Mouse (Mus musculus) c-Kit-positive CD71-positive TER-119-negative erythroid progenitor cells, embryonic 14.5 days (primary cell): Measurements from ENCODE around the gene Fam213b.

Source experiments
- DNase-seq: peaks from one replicate; pipeline ENCODE4 v3.0.0-alpha.2; 2013; ENCODE audit warnings: low read depth

Gene Fam213b

DNA sequence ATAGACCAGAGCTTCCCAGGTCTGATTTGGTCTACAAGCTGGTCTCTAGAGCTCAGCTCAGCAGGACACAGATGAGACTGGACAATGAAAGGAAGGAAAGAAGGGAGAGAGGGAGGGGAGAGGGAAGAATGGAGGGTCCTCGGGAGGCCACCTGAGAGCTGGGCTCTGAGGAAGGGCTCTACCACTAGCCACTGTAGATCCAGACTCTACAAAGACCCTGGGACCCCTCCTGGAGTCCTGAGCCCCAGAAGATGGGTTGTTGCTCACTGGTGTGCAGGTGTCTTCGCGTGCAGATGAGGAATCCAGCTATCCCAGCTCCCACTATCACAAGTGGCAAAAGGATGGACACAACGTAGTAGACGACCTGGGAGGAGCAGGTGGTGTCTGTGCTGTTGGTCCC lies 24.0 kb upstream of the Fam213b start:
- DNase-seq: no peak

DNA sequence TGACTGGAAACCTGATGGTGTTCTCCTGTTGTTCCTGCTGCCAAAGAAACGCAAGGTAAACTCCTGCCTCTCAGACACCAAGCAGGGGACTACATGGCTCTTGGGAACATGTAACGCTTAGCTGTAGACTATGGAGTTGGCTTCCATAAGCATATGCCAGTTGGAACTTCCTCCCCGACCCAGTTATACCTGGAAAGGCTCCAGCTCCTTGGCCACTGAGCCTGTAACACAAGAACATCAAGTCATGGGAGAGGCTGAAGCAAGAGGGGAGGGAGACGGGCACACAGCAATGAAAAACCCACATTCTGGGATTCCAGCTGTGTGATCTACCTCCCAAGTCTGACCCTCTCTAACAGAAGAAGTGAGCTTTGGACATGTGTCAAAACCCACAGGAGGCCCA lies 23.4 kb upstream of the Fam213b start:
- DNase-seq: no peak

DNA sequence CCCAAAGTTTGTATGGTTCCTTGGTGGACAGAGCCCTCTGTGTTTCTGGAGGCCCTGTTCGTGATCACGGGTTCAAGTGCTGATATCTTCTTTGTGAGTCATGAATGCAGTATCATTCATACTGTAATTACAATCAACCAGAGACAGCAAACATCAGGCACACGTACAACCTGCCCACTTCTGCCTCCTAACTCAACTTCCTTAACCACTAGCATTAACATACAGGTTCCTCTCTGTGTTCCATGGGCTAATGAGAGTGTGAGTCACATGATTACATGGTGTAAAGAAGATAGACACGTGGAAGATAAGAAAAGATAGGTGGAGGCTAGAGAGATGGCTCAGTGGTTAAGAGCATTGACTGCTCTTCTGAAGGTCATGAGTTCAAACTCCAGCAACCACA lies 17.7 kb upstream of the Fam213b start:
- no peak for DNase-seq

DNA sequence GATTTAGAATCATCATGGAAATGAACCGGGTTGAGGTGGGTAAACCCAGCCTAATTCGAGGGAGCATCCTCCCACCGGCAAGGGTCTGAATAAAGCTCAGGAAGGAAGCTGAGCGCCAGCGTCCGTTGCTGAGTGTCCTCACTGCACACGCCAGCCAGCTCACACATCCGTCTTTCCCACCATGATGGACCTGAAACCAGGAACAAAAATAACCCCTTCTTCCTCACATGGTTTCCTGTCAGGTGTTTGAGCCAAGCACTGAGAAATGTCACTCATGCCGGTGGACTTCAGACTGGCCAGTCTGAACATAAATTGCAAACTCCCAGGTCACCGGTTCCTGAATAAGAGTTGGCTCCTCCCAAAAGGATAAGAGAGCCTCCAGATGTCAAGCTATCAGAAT lies 16.4 kb upstream of the Fam213b start:
- no peak for DNase-seq

DNA sequence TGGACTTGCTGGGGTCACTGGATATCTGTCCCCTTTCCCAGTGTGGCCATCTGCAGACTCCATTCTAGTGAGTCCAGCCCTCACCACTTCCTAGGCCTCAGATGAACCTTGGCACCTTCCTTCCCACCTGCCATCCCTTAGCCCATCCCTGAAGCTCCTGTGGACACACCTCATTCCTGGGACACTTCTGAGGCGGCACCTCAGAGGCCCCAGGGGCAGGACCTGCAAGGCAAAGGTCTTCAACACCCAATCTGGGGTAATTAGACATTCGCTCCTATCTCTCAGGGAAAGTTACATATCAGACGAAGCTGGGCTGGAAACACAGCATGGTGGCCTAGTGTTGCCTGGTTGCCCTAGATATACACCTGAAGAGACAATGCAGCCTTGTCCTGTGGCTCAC lies 15.8 kb upstream of the Fam213b start:
- DNase-seq: no peak

DNA sequence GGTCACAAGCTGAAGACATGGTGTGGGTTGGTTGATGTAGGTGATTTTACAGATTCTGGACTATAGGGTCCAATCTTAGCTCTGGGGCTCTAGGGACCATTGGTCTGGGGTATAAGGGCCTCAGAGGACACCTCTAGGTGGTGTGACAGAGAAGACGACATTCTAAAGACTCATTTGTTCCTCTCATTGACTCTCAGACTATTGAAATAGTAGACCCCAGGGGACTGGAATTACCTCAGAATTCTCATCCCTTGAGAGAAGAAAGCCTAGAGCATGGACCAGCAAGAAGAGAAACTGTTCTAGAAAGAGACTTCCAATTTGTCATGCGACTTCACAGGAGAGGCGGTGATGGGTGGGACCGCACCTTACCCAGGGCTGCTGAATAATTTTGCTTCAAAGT lies 15.3 kb upstream of the Fam213b start:
- DNase-seq: no peak

DNA sequence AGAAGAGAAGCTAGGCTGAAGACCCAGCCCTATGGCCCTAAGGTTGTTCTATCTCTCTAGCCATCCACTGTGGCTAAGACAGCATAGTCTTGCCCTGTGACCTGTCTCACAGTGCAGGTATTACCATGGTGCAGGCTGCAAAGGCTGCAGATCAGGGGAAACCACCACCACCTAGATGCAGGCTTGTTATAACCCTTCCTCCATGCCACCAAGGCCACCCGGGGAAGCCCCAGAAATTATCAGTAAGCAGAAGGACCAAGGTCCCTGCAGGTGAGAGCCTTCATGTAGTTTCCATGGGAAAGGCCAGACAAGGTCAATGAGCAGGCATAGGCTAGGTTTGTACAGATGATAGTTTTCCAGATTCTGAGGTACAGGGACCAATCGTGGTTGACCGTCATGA lies 14.9 kb upstream of the Fam213b start:
- no peak for DNase-seq

DNA sequence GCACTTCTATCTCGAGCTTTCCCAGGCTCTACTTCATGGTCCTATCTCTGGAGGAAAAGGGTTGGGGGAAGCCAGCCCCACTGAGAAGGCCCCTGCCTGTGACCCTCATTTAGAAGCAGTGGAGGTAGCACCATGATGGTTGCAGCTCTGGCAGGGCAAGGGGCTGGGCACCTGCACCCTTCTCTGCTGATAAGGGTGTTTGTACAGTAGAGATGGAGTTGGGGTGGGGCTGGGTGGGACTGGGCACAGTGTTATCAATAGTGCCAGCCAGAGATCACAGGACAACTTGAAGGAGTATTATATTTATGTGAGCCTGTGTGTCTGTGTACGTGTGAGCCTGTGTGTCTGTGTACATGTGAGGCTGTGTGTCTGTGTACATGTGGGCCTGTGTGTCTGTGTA lies 12.7 kb upstream of the Fam213b start:
- DNase-seq: peak; percentile 67

DNA sequence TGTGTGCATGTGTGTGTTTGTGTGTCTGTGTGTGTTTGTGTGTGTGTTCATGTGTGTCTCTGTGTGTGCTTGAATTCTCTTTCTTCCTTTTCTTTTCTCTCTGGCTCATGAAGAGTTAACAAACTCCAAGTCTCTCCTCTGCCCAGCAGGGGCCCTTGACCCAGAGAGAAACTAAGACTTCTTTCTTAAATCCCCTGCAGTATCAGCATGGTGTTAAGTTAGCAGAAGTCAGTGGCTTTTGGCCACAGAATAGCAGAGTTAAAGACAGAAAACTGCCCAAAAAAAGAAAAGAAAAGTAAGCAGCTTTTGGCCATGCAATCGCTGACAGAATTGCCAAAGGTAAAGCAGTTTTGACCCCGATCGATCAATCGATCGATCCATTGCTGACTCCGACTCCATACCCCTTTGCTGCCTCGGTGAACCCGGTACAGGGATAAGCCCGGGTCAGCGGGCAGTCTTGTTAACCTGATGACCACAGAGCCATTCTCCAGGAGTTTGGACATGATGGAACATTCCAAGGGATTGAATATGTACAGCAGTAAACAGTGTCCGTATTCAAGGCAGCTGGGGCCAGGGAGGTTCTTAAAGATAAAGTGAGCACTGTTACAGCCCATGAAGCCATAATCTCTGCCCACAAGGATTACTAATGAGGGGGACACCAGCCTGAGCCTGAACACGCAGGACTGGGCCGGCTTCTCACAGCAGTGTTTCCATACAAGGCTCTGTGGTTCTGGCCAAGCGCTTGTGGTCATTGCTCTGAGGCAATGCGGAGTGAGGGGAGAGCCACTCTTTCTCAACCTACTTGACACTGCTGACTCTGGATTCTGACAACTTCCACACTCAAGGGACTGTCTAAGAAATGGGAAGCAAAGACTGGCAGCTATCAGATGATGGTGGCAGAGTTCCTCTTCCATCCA lies 11.9 kb upstream of the Fam213b start:
- DNase-seq: no peak

DNA sequence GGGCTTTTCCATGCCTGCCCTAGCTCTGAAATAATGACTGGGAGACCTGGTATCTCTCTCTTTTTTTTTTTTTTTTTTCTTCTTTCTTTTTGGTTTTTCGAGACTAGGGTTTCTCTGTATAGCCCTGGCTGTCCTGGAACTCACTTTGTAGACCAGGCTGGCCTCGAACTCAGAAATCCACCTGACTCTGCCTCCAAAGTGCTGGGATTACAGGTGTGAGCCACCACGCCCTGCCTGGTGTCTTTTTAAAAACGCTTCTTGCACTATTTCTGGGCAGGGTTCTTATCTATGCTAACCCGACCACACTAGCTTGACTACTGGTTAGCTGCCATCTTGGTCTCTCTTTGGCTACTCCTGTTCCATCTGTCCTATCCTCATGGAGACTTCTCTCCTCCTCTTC lies 9.6 kb upstream of the Fam213b start:
- DNase-seq: no peak

DNA sequence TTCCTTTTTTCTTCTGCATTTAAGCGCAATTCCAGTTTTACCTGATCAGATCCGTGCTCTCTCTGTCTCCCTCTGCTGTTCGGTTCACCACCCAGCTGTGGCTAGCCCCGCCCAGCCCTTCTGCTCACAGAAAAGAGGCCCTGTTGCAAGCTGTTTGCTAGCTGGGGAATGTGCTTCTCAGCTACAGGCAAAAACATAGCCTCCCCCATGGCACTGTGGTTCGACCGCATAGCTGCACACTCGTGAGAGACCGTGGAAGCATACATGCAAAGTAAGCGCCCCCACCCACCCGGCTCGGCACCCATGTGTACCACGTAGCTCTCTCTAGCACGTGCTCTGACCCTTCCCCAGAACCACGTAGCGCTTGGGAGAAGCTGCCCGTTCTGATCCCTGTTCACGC lies 8.9 kb upstream of the Fam213b start:
- peak; percentile 86 for DNase-seq

DNA sequence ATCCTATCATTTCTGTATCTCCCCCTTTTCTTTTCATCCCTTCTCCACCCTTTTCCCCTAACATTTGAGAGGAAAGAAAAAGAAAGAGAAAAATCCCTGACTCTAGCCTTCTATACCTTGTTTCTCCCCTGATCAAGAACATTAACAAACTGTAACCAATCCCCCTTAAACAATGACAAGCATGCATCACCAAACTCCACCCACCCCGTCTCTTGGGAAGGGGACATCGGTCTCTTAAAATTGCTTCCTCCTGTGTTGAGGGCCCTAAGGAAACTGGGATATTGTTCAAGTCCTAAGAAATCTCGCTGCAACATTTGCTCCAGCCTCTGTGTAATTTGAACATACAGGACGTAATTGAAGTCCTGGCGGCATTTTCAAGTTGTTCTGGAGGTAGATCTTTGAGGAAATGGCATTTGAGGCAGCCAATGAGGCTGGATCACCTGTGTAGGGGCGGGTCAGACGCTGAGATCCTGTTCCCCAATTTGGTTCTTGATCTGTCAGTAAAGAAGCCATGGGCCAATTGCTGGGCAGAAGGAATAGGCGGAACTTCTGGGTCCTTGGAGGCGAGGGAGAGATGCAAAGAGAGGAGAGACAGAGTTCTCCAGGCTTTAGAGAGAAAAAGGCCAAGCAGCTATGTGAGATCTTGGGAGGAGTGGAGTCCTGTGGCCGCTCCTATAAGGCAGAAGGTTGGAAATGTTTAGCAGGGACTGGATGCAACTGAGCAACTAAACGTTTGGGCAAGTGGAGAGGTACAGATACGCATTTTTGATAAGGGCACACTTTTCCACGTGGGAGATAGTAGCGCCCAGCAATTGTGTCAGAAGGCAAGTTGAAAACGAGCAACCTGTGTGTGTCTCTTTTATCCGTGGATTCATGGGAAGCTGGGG lies 5.5 kb upstream of the Fam213b start:
- peak; percentile 88 for DNase-seq

DNA sequence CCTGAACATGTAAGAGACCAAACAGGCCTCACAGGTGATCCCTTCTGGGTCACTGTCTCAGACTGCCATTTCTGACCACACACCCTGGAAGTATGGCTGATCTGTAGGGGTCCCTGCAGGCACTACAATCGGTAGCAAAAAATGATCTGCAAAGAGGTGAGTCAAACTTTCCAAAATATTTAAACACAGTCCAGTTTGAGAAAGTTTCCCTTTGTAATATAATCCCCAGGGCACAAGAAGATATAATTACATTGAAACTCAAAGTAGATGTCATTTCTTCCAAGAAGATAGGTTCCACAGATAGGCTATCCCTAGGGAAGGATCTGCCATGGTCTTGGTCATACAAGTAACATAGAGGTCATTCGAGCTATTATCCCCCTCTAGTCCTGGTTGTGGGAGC lies 3.4 kb upstream of the Fam213b start:
- no peak for DNase-seq

DNA sequence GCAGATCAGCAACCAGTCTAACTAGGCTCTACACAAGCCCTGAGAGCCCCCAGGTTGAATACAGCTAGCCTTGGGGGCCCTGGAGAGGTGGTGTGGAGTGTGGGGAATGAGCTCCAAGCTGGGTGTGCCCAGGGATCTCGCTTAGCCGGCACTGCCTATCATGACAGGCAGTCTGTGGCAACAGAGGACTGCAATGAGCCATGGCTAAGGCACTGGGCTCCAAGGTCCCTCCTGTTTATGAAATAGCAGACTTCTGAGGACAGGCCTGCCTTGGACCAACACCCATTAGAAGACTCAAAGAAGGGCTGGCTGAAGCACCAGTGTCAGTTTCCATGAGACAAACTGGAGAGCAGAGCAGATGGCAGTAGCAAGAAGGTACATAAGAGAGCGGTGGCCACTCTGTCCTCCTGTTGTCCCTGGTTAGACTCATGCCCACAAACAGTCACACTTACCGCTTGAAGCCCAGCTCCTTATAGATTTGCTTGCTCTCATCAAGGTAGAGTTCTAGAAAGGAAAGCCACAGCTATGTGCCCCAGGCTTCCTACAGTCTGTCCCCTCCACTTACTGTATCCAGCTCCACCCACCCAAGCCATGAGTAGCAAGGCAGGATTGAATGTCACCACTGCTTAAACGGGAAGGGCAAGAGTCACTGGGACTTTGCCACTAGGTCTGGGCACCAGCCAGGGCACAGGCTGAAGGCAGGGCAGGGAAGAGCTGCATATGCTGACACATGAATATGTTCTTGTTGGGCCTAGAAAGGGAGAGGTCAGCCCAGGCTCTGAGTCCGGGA lies 1.1 kb downstream of the Fam213b start:
- no peak for DNase-seq

DNA sequence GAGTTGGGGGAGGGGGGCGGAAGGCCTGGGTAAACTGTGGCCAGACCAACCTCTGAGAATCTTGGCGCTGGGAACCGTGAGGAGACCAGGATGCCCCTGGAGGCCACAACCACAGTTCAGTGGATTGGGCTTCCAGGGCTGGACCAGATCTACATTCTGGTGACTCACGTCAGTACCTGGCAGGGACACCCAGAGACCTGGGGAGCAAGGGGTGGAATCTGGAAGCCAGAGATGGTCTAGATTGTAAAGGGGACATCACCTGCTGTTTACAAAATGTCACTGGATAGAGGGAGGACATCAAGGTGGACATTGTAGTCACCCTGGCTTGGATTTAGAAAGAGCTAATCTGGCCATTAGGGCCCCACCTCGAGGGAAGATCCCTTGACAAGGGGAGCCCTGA lies 3.4 kb downstream of the Fam213b start:
- no peak for DNase-seq

DNA sequence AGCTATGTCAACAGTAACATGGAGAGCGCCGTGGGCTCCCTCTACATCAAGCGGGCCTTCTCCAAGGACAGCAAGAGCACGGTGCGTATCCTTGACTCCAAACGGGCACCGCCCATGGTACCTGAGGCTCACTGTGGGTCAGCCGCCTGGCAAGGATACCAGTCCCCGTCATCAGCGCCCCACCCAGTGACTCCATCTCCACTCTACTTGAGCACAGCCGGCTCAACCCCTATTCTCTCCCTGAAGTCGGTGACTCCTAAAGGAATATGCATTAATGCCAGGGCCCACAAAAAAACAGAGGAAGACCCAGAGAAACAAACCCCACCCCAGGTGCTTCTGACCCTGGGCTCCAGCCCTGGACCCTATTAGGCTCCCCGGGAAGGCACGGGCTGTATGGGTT lies 8.0 kb downstream of the Fam213b start:
- no peak for DNase-seq

DNA sequence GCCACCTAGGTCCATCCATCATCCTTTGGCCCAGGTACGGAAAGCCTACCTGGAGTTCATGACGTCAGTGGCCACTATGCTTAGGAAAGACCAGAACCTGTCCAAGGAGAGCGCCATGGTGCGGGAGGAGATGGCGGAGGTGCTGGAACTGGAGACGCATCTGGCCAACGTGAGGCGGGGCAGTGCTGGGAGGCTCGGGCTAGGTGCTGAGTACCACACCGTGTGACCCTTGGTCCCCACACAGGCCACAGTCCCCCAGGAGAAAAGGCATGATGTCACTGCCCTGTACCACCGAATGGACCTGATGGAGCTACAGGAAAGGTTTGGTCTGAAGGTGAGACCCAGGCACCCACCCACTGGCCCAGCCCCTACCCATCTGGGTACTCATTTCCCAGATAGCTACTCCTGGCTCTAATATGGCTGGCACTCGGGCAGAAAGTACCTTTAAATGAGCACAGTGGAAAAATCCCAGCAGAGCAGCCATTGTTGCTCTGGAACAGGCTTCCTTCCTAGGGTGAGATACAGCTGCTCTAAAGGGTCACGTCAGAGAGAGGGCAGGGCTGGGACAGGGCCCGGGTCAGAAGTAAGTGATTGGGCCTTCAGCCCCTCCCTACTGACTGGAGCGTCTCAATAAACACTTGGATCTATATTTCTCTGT lies 11.2 kb downstream of the Fam213b start:
- DNase-seq: no peak

DNA sequence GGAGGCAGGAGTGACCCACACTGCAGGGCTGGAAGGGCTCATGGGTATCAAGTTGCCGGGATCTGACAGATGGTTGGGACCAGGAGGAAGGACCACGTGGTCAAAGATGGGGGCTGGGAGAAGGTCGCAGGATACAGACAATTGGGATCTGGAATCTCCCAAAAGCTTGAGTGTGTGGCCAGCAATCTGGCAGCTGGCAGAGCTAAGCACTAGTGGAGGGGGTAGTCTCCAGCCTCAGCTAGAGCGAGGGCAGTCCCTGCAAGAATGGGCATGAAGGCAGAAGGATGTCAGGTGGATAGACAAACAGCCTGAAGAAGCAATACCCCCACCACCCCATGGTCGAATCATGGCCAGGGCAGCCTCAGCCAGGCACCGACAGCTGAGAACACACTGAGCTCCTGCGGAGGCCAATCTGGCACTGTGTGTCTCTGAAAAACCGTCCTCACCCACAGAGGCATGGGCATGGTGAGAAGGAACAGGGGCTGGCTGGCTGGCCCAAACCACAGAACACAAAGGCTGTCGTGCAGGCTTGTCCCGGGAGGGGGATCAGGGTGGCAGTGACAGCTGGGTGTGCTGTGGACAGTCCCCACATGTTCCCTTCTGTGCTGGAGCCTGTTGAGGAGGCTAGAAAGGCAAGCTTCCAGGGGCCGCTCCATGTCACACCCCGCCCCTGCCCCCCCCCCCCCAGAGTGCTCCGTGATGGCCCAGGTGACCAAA lies 11.9 kb downstream of the Fam213b start:
- no peak for DNase-seq

DNA sequence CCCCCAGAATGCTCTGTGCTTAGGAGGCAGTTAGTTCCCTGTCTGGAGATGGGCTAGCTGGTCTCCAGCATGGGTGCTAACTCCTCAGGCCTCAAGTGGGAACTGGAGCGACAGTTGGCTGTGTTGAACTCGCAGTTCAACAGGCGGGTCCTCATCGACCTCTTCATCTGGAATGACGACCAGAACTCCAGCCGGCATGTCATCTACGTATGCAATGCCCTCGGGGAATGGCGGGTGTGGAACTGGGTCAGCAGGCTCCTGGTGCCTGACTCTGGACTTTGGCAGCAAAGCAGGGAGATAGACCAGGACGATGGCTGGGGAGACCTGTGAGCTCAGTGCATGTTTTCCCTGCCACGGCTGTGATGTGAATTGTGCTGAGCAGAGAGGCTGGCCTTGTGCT lies 13.5 kb downstream of the Fam213b start:
- no peak for DNase-seq

DNA sequence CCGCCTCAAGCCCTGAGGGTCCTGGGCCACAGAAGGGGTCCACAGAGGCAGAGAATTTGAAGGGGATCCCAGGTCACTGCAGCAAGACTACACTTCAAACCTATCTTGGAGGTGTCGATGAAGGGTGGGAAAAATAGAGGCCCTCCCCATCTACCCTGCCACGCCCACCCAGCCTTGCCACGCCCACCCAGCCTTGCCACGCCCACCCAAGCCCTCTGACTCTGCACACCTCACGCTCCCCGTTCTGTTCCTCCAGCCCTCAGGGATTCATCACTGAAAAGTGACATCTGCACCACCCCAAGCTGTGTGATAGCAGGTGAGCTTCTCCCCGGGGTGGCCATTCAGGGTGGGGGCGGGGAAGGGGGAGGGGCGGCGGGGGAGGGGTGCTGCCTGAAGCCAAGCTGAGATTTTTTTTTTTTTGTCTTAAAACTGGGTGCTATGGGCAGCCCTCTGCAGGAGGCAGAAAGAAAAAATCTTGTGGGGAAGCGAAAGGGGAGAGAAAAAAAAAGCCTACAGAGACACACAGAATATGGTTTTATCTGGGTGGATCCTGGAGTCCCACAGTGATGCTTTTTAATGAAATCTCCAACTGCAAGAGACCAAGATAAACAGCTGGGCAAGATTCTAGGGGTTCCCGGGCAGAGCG lies 16.8 kb downstream of the Fam213b start:
- DNase-seq: no peak

DNA sequence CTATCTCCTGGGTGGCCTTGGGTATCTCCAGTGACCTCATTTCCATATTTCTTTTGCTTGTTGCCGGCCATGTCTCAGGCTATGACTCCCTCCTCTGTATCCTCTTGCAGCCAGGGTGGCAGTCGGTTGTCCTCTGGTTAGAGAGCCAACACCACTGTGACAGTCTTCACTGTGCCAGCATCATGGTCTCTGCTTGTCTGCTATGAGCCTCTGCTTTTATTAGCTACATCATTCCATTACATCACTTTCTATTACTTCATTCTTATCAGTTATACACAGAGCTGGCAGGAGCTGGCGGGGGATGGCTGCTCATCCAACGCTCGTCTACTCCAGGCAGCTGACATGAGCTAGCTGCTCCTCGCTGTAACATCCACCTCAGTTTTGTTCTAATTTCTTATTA lies 18.2 kb downstream of the Fam213b start:
- peak; percentile 72 for DNase-seq
